Mouse (Mus musculus) G1E (cell line): ENCODE data around the gene Mtor. TPM values are rescaled to one million over a fixed set of nuclear protein-coding genes. Genes with fewer than 3 reads are reported as not detected.

Experiments used
- ATAC-seq: 2 replicates; pipeline ENCODE4 v1.8.0; 2016; ENCODE audit warnings: mild to moderate bottlenecking; ENCODE audit not compliant: insufficient number of reproducible peaks, poor library complexity, low FRiP score, severe bottlenecking; ENCODE audit errors: extremely low read depth
- DNase-seq: peaks from one replicate; pipeline ENCODE4 v3.0.0; 2012; ENCODE audit warnings: low spot score
- H3K27me3 ChIP-seq: 2 replicates; pipeline ENCODE4 v1.6.1; 2012; ENCODE audit warnings: mild to moderate bottlenecking, low read length, inconsistent platforms; ENCODE audit not compliant: insufficient read depth
- H3K36me3 ChIP-seq: replicated peaks from 2 replicates; pipeline ENCODE3; 2012; ENCODE audit warnings: mild to moderate bottlenecking, inconsistent platforms
- H3K4me1 ChIP-seq: 2 replicates; pipeline ENCODE4 v1.6.1; 2012; ENCODE audit warnings: low read depth, low read length, inconsistent platforms, mixed read lengths; ENCODE audit not compliant: insufficient read depth
- H3K4me3 ChIP-seq: 2 replicates; pipeline ENCODE4 v1.5.1; 2012; ENCODE audit warnings: low read depth, mild to moderate bottlenecking, inconsistent platforms, low read length, moderate library complexity, mixed read lengths
- H3K9me3 ChIP-seq: replicated peaks from 2 replicates; pipeline ENCODE4 v1.6.1; 2012; ENCODE audit warnings: inconsistent platforms
- CTCF ChIP-seq: IDR thresholded peaks from 2 replicates; pipeline ENCODE4 v1.5.1; 2012; ENCODE audit warnings: low read depth, low read length, inconsistent platforms, mixed read lengths
- GATA1 ChIP-seq: IDR thresholded peaks from 2 replicates; pipeline ENCODE4 v1.6.1; 2012; ENCODE audit warnings: borderline replicate concordance, low read length, inconsistent platforms, mixed read lengths
- GATA2 ChIP-seq: IDR thresholded peaks from 2 replicates; pipeline ENCODE4 v1.6.1; 2012; ENCODE audit warnings: low read depth, low read length, inconsistent platforms, borderline replicate concordance
- POLR2AphosphoS5 ChIP-seq: IDR thresholded peaks from 2 replicates; pipeline ENCODE4 v1.6.1; 2012; ENCODE audit warnings: low read depth, low read length, inconsistent platforms; ENCODE audit not compliant: insufficient replicate concordance
- TAL1 ChIP-seq: conservative IDR thresholded peaks from 2 replicates; pipeline ENCODE4 v1.6.1; 2012; ENCODE audit warnings: low read depth, low read length, inconsistent platforms, mixed read lengths
- polyA plus RNA-seq: library from polyadenylated mRNA; stranded (reverse); fragments of >175 nt; gene quantifications from 2 replicates; pipeline ENCODE4 v1.2.3, GENCODE M21; 2012
- total RNA-seq, 2 experiments: library from RNA; stranded (forward) in 1 of 2; stranded (reverse) in 1 of 2; fragments of 200-1000 nt in 1 of 2; fragments of >200 nt in 1 of 2; fragmentation: Nextera tagmentation in 1 of 2; gene quantifications; 2 replicates each; pipeline ENCODE4 v1.2.3; 2014 to 2017

Mtor gene
- 35.1 and 41.7 TPM in 2 replicates for total RNA-seq (2014; fragmentation: Nextera tagmentation)
- 11.7 and 13.8 TPM in 2 replicates for total RNA-seq (2017)
- 8.9 and 11.3 TPM in 2 replicates for polyA plus RNA-seq

GRCm38 (mm10) chr4:148448179-148448852, at the start of gene Mtor:
Gene Mtor (plus strand): TSS chr4:148448611.
- no peak for TF ChIP-seq CTCF
- TF ChIP-seq POLR2AphosphoS5: no peak
- no peak for TF ChIP-seq GATA1
- TF ChIP-seq GATA2: no peak
- TF ChIP-seq TAL1: no peak
- H3K4me1 ChIP-seq: peaks cover 33% of the 10 kb centered on the region

GRCm38 (mm10) chr4:148399437-148400094, 48.8 kb upstream of the Mtor start:
- ATAC-seq: no peak
- H3K27me3 ChIP-seq: peaks cover 15% of the 10 kb centered on the region; the same call in 1 of the 2 replicates
- no peaks in the 10 kb centered on the region for H3K9me3 ChIP-seq
- H3K4me3 ChIP-seq: no peak overlapping the region
- DNase-seq: no peak
- H3K36me3 ChIP-seq: no peaks in the 10 kb centered on the region
- TF ChIP-seq CTCF (no peak), GATA1 (no peak), TAL1 (no peak), POLR2AphosphoS5 (no peak), GATA2 (no peak)
- no peaks in the 10 kb centered on the region for H3K4me1 ChIP-seq

More at GRCm38 (mm10) chr4:148448179-148448852, at the start of gene Mtor:
- DNase-seq: peak; percentile 99
- H3K9me3 ChIP-seq: no peaks in the 10 kb centered on the region
- peak within 1 kb of the TSS; percentile 86 for H3K4me3 ChIP-seq
- H3K36me3 ChIP-seq: peaks cover 34% of the 10 kb centered on the region
- no peaks in the 10 kb centered on the region for H3K27me3 ChIP-seq
- ATAC-seq: peak; percentile 91

- H3K27me3 ChIP-seq: peaks cover 18% of the 10 kb centered on the region; the same call in 1 of the 2 replicates
- H3K36me3 ChIP-seq: no peaks in the 10 kb centered on the region
- H3K9me3 ChIP-seq: no peaks in the 10 kb centered on the region
- ATAC-seq (no peak), DNase-seq (no peak)
- no peak for TF ChIP-seq GATA2
- no peak for TF ChIP-seq POLR2AphosphoS5
- no peak for TF ChIP-seq CTCF
- no peak for TF ChIP-seq TAL1
- H3K4me1 ChIP-seq: no peaks in the 10 kb centered on the region
- H3K4me3 ChIP-seq: no peak overlapping the region
These were observed 45.0 kb upstream of the Mtor start for GRCm38 (mm10) chr4:148403402-148403801.

- Histone ChIP-seq H3K36me3 (no peaks in the 10 kb centered on the region), H3K4me3 (no peak overlapping the region), H3K4me1 (no peaks in the 10 kb centered on the region), H3K9me3 (no peaks in the 10 kb centered on the region), H3K27me3 (peaks cover 17% of the 10 kb centered on the region; the same call in 1 of the 2 replicates)
- TF ChIP-seq GATA1: no peak
- TF ChIP-seq POLR2AphosphoS5: no peak
- TF ChIP-seq CTCF: no peak
- TF ChIP-seq TAL1: no peak
- TF ChIP-seq GATA2: no peak
- no peak for ATAC-seq
- no peak for DNase-seq
These were observed 43.7 kb upstream of the Mtor start for GRCm38 (mm10) chr4:148404748-148405147.

GRCm38 (mm10) chr4:148405255-148405788, 43.1 kb upstream of the Mtor start:
- no peak for TF ChIP-seq CTCF
- no peak for TF ChIP-seq GATA2
- no peak for TF ChIP-seq POLR2AphosphoS5
- no peak for TF ChIP-seq GATA1
- no peak for TF ChIP-seq TAL1
- H3K36me3 ChIP-seq: no peaks in the 10 kb centered on the region
- H3K27me3 ChIP-seq: peaks cover 14% of the 10 kb centered on the region; the same call in 1 of the 2 replicates
- H3K4me3 ChIP-seq: no peak overlapping the region
- H3K9me3 ChIP-seq: no peaks in the 10 kb centered on the region
- no peak for ATAC-seq
- no peaks in the 10 kb centered on the region for H3K4me1 ChIP-seq
- no peak for DNase-seq

DNA sequence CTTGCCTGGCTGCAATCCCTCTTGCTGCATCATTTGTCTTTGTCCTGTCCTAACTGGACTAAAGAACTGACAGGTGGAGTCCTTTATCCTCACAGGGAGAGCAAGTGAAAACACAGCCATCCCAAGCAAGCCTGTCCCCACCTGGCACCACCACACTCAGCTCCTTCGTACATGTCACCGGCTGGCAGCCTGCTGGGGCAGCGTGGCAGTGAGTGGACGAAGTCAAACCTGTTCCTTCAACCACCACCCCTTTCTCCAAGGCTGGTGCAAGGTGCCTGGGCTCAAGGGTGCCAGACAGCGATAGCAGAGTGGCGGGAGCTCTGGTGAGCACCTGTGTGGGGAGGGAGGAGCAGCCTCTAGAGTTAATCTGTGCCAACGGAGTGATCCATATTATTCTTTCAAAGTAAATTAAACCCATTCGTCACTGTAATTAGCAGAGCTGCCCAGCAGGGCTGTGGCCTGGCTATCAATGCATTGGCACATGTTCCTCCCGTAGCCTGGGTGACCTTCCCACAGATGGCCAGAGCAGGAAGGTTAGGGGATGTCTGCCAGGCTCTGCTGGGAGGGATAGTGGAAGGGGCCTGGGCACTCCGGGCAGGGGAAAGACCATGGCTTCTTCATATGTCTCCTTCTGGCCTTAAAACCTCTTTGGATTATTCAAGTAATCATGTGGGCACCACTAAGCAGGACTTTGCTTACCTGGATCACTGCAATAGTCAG, 40.0 kb upstream of the Mtor start:
- H3K4me3 ChIP-seq: no peak overlapping the region
- H3K36me3 ChIP-seq: no peaks in the 10 kb centered on the region
- H3K4me1 ChIP-seq: no peaks in the 10 kb centered on the region
- H3K9me3 ChIP-seq: no peaks in the 10 kb centered on the region
- ATAC-seq (no peak), DNase-seq (no peak)
- H3K27me3 ChIP-seq: peaks cover 9% of the 10 kb centered on the region; the same call in 1 of the 2 replicates
- TF ChIP-seq GATA1: no peak
- TF ChIP-seq CTCF: no peak
- no peak for TF ChIP-seq TAL1
- TF ChIP-seq GATA2: no peak
- TF ChIP-seq POLR2AphosphoS5: no peak
